Mouse (Mus musculus) frontal cortex, postnatal 25 days (tissue): Measurements from ENCODE around the gene Zbtb48.
A peak's percentile ranks its signal among the peaks of the same experiment; 100 is the strongest.

ENCODE experiments used
- DNase-seq, 2 experiments: peaks; one replicate each; pipeline ENCODE4 v3.0.0; 2022; ENCODE audit warnings: low spot score in 2 of 2

The Zbtb48 gene

DNA sequence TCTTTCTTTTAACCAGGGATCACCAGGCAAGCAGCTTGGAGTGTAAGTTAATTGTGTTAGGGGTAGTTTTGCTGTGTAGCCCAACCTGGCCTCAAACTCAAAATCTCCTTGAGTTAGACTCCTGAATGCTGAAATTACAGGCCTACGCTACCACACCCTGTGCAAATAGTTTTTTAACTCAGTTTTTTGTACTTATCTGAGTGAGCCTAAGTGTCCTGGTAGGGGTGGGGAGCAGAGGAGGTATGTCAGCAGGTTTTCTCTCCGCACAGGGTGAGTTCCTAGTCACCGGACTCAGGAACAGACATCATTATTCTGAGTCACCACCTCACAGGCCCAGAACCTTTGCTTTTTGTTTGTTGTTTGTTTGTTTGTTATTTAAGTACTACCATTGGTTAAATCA is 25.4 kb downstream of the Zbtb48 start:
- no peak for DNase-seq

- no peak for DNase-seq
Measured at GRCm38 (mm10) chr4:152001335-152001734, 26.1 kb downstream of the Zbtb48 start.

- DNase-seq, result no peak
Measured at GRCm38 (mm10) chr4:152000906-152001305, 26.6 kb downstream of the Zbtb48 start.

- DNase-seq, result no peak
Measured at GRCm38 (mm10) chr4:151999481-151999880, 28.0 kb downstream of the Zbtb48 start.

GRCm38 (mm10) chr4:151997701-151998100 is 29.8 kb downstream of the Zbtb48 start:
- no peak for DNase-seq

DNA sequence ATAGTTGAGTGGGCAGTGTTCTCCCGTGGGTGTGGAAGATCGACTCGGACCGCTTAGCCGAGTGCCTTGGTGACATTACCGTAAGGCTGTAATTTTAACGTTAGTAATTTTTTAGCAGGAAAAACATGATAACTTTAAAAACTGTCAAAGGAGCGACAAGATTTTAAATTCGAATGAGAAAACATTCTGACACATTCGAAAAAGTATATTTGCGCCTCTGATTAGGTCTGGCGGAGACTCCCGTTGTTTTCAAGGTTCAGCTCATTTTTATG is 30.6 kb downstream of the Zbtb48 start:
- no peak for DNase-seq

GRCm38 (mm10) chr4:151996173-151996950 is 31.1 kb downstream of the Zbtb48 start, which contains the start of gene Phf13:
Phf13 (minus strand) TSS chr4:151996258.
- peak; percentile 96 for DNase-seq

DNA sequence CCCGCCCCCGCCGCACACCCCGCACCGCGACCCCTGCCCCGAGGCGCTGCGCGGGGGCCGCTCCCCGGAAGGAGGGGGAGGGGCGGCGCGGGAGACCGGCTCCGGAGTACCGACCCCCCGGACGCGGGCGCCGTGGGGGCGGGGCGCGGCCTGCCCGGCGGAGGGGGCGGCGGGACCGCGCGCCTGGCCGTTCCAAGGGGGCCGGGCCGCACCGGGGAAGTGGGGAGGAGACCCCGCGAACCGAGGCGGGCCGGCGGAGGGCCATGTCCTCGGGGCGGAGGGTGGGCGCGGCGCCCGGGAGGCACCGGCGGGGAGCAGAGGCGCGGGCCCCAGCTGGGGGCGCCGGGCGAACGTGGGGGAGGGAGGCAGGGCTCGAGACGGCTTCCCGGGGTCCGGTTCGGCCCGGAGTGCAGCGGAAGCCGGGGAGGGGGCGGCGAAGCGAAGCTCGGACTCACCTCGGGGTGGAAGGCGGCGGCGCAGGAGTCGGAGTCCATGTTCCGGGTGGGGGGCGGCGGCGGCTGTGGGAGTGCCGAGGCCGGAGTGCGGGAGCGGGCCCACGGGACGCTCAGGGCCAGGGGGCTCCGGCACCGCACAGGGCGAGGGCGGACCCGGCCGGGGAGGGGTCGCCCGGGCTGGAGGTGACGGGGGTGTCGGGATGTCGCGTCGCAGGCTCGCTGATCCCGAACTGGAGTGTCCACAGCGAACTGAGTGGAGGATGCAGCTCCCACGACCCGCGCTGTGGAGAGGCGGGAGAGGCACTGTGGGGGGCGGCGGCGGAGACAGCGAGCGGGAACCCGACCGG is 31.9 kb downstream of the Zbtb48 start:
- no peak for DNase-seq

- DNase-seq, result no peak
Measured at GRCm38 (mm10) chr4:151994228-151995171, 33.0 kb downstream of the Zbtb48 start.

GRCm38 (mm10) chr4:151993035-151993434 is 34.4 kb downstream of the Zbtb48 start:
- DNase-seq, result no peak

- DNase-seq, result no peak
Measured at GRCm38 (mm10) chr4:151992091-151992490, 35.4 kb downstream of the Zbtb48 start.

DNA sequence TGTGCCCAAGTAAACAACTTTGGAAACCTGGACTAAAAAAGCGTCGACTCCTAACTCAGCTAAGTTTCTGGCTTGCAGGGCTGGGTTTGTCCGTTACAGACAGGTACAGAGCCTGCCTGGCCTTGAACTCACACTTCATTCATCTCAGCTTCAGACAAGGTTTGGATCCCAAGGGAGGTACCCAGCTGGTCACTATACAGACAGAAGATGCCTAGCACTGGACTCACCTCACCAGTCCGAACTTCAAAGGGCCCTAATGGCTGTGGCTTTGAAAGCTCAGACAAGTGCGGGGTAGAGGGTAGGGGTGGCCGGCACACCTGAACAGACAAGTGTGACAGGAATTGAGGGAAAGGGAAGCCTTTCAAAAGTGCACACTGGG is 38.4 kb downstream of the Zbtb48 start:
- no peak for DNase-seq

- peak; percentile 58 to 63 for DNase-seq
Measured at GRCm38 (mm10) chr4:151988342-151989109, 38.9 kb downstream of the Zbtb48 start, which contains the start of gene Thap3. Thap3 (minus strand) TSS chr4:151988997.

GRCm38 (mm10) chr4:151988014-151988341 is 39.5 kb downstream of the Zbtb48 start:
- DNase-seq, result no peak

GRCm38 (mm10) chr4:151986650-151987049 is 40.8 kb downstream of the Zbtb48 start:
- DNase-seq, result no peak

- no peak for DNase-seq
Measured at GRCm38 (mm10) chr4:151985886-151986285, 41.6 kb downstream of the Zbtb48 start.

DNA sequence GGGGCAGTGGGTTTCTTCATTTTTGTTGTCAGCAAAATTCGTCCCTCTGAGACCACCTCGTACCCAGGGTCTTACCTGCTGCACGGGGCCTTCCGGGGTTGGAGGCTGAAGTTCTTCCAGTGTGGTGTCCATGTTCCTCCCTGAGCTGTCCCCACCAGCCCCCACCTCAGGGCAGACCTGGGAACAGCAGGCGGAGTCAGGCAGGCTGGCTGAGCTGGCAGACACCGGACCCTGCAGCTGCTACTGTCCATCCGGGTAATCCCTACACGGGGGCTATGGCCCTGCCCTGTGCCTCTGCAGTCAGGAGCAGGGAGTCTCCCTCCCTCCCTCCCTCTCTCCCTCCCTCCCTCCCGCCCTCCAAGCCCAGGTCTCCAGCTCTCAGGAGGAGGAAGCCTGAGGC is 43.9 kb downstream of the Zbtb48 start:
- no peak for DNase-seq

- no peak for DNase-seq
Measured at GRCm38 (mm10) chr4:151983043-151983442, 44.4 kb downstream of the Zbtb48 start.

- DNase-seq, result peak; percentile 79 to 84
Measured at GRCm38 (mm10) chr4:151981363-151981762, 46.1 kb downstream of the Zbtb48 start.

- DNase-seq, result no peak
Measured at GRCm38 (mm10) chr4:151980699-151981098, 46.8 kb downstream of the Zbtb48 start.

- peak; percentile 87 to 94 for DNase-seq
Measured at GRCm38 (mm10) chr4:151977748-151978147, 49.7 kb downstream of the Zbtb48 start.
